Mouse (Mus musculus): ENCODE data around the gene Mlxipl. TPM values are rescaled to one million over a fixed set of nuclear protein-coding genes. Genes with fewer than 3 reads are reported as not detected.

Gene Mlxipl
- polyA plus RNA-seq, 2 experiments = 0.54 to 3.3 TPM

DNA sequence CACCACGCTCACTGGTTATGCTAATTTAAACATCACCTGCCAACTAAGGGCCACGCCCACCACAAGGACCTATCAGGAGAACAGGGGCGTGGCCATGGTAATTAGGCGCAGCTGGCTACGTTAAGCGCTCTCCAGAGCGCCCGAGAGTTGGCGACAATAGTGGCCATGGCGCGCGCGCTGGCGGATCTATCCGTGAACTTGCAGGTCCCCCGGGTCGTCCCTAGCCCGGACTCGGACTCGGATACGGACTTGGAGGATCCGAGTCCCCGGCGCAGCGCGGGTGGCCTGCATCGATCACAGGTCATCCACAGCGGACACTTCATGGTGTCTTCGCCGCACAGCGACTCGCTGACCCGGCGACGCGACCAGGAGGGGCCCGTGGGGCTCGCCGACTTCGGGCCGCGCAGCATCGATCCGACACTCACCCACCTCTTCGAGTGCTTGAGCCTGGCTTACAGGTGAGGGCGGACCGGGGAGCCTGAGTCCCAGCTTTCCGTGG is 17.1 kb downstream of the Mlxipl start:
- no peaks in the 10 kb centered on the region for H3K9me3 ChIP-seq (ENCODE audit: control insufficient read depth, low read length)
- H3K4me1 ChIP-seq (ENCODE audit: control insufficient read depth, insufficient read depth, low read length) = peaks cover 2% of the 10 kb centered on the region; the same call in 1 of the 2 replicates
- peak overlapping the region; percentile 98 for H3K4me2 ChIP-seq (replicated peaks; ENCODE audit: low read depth, low read length, severe bottlenecking)
- H3K27me3 ChIP-seq (ENCODE audit: control insufficient read depth, insufficient read depth, low read length) = peaks cover 33% of the 10 kb centered on the region
- no peak for TF ChIP-seq POLR2A (IDR thresholded peaks at IDR 0.05; ENCODE audit: borderline replicate concordance, extremely low read depth, insufficient read depth, insufficient read length)
- no peak overlapping the region for H3K27ac ChIP-seq (replicated peaks; ENCODE audit: low read depth, low read length)
- ATAC-seq (ENCODE audit: low FRiP score, low read depth) (peak; percentile 74), DNase-seq (ENCODE audit: low spot score) (peak; percentile 94)
- H3K9ac ChIP-seq (ENCODE audit: low read depth, low read length, severe bottlenecking) = peak overlapping the region; percentile 48
- peak overlapping the region; percentile 53 for H3K4me3 ChIP-seq (replicated peaks; ENCODE audit: low read length)
- WGBS = 5% methylated on average over 46 of the region's 48 CpGs
- no peaks in the 10 kb centered on the region for H3K36me3 ChIP-seq (ENCODE audit: control insufficient read depth, insufficient read depth, low read length)

DNA sequence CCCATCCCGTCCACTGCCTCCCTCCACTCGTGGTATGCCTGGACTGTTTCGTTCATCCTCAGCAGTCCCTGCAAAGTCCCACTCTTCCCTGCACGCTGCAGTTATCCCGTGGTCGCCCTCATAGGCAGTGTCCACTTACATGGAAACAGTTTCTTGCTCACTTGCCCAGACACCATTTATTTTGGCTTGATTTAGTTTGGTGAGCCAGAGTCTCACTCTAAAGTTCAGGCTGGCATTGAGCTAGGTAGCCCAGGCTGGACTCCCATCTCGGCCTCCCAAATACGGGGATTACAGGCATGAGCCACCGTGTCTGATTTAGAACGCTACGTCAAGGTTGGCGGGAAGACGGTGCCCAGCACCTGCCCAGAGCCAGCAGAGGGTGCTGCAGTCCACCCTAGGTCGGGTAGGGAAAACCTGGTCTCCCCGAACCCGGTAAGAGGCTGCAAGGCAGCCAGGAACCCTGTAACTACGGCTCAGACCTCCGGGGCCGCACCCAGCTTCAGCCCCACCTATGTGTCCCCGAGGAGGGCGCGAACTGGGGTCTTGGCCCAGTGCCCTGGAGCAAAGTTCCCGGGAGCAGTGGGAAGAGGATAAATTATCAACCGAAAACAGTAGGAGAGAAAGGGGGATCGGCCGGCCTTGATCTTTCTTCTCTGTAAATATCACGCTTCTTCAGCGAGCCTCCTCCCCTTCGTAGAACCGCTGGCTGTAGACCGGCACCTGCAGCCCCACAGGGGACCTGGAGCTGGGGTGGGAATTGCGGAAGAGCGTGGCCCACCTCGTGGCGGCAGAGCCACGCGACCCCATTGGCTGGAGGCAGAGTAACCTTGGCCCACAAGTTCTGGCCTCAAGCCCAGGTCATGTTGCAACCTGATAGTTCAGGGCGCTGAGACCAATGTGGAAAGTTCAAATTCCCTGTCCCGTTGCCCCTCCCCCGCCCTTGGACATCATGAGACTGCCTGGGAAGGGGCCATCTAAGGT is 18.1 kb downstream of the Mlxipl start:
- TF ChIP-seq POLR2A (IDR thresholded peaks at IDR 0.05; ENCODE audit: borderline replicate concordance, extremely low read depth, insufficient read depth, insufficient read length) = no peak
- H3K27ac ChIP-seq (replicated peaks; ENCODE audit: low read depth, low read length) = no peak overlapping the region
- peak; percentile 55 for DNase-seq (ENCODE audit: low spot score)
- H3K4me1 ChIP-seq (ENCODE audit: control insufficient read depth, insufficient read depth, low read length) = peaks cover 2% of the 10 kb centered on the region; the same call in 1 of the 2 replicates
- ATAC-seq (ENCODE audit: low FRiP score, low read depth) = no peak
- H3K27me3 ChIP-seq (ENCODE audit: control insufficient read depth, insufficient read depth, low read length) = peaks cover 33% of the 10 kb centered on the region
- 9% methylated on average over 40 of the region's 40 CpGs for WGBS
- H3K9me3 ChIP-seq (ENCODE audit: control insufficient read depth, low read length) = no peaks in the 10 kb centered on the region
- peak overlapping the region; percentile 36; the same call in 1 of the 2 replicates for H3K9ac ChIP-seq (ENCODE audit: low read depth, low read length, severe bottlenecking)
- peak overlapping the region; percentile 53 for H3K4me3 ChIP-seq (replicated peaks; ENCODE audit: low read length)
- no peaks in the 10 kb centered on the region for H3K36me3 ChIP-seq (ENCODE audit: control insufficient read depth, insufficient read depth, low read length)
- peak overlapping the region; percentile 98 for H3K4me2 ChIP-seq (replicated peaks; ENCODE audit: low read depth, low read length, severe bottlenecking)

DNA sequence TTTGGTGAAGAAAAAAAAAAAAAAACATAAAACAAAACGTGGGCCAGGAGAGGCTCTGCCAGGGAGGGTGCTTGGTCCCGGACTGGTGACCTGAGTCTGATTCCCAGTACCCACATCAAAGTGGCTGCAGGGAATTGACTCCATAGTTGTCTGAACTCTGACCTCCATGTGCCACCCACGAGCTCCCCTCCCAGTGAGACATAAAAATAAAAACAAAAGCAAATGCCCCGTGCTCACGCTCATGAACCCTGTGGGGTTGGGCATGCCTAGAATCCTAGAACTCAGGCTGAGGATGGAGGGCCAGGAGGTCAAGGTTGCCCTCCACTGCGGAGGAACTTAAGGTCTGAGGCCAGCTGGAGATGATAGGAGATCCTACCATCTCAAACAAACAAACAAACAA is 19.3 kb downstream of the Mlxipl start:
- peaks cover 33% of the 10 kb centered on the region for H3K27me3 ChIP-seq (ENCODE audit: control insufficient read depth, insufficient read depth, low read length)
- no peak for TF ChIP-seq POLR2A (IDR thresholded peaks at IDR 0.05; ENCODE audit: borderline replicate concordance, extremely low read depth, insufficient read depth, insufficient read length)
- H3K9me3 ChIP-seq (ENCODE audit: control insufficient read depth, low read length) = no peaks in the 10 kb centered on the region
- peaks cover 2% of the 10 kb centered on the region; the same call in 1 of the 2 replicates for H3K4me1 ChIP-seq (ENCODE audit: control insufficient read depth, insufficient read depth, low read length)
- no peaks in the 10 kb centered on the region for H3K36me3 ChIP-seq (ENCODE audit: control insufficient read depth, insufficient read depth, low read length)
- DNase-seq (ENCODE audit: low spot score) (no peak), ATAC-seq (ENCODE audit: low FRiP score, low read depth) (no peak)
- H3K4me2 ChIP-seq (replicated peaks; ENCODE audit: low read depth, low read length, severe bottlenecking) = no peak overlapping the region
- H3K9ac ChIP-seq (ENCODE audit: low read depth, low read length, severe bottlenecking) = no peak overlapping the region
- H3K27ac ChIP-seq (replicated peaks; ENCODE audit: low read depth, low read length) = no peak overlapping the region
- 53% methylated on average over 6 of the region's 6 CpGs for WGBS
- H3K4me3 ChIP-seq (replicated peaks; ENCODE audit: low read length) = no peak overlapping the region

DNA sequence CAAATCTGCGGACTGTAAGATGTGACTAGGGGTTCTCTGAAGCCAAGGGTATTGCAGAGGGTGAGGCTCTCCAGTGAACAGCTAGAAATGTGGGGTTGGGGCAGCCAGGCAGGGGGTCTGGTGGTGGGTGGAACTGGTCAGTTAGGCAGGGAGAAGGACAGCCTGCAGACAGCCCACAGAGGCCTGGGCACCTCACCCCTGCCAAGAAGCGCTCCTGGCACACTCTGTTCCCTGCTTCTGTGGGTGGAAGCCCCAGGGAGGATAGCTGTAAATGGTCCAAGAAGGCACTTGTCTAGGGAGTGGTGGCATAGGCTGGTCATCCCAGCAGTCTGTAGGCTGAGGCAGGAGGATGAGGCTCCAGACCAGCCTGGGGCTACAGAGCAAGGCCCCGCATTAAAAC is 19.7 kb downstream of the Mlxipl start:
- Histone ChIP-seq H3K4me3 (replicated peaks; ENCODE audit: low read length) (no peak overlapping the region), H3K4me2 (replicated peaks; ENCODE audit: low read depth, low read length, severe bottlenecking) (no peak overlapping the region), H3K27me3 (ENCODE audit: control insufficient read depth, insufficient read depth, low read length) (peaks cover 33% of the 10 kb centered on the region), H3K9ac (ENCODE audit: low read depth, low read length, severe bottlenecking) (no peak overlapping the region), H3K36me3 (ENCODE audit: control insufficient read depth, insufficient read depth, low read length) (no peaks in the 10 kb centered on the region), H3K4me1 (ENCODE audit: control insufficient read depth, insufficient read depth, low read length) (peaks cover 2% of the 10 kb centered on the region; the same call in 1 of the 2 replicates), H3K9me3 (ENCODE audit: control insufficient read depth, low read length) (no peaks in the 10 kb centered on the region), H3K27ac (replicated peaks; ENCODE audit: low read depth, low read length) (no peak overlapping the region)
- no peak for DNase-seq (ENCODE audit: low spot score)
- no peak for ATAC-seq (ENCODE audit: low FRiP score, low read depth)
- TF ChIP-seq POLR2A (IDR thresholded peaks at IDR 0.05; ENCODE audit: borderline replicate concordance, extremely low read depth, insufficient read depth, insufficient read length) = no peak
- WGBS = 86% methylated on average over 3 of the region's 3 CpGs

DNA sequence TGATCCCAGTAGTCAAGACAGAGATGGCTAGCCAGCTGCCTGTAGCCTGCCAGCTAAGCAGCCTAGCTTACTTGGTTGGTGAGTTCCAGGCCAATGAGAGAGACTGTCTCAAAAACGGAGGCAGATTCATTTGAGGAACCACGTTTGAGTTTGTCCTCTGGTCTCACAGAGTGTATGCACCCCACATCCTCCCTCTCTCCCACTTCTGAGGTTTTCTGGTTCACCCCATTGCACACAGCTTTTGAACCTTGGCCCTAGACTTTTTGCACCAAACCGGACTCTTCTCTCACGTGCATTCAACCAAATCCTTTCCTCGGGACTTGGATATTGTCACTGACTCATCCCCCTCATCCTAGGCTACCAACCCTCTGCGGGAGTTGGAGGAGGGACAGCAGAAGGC is 20.3 kb downstream of the Mlxipl start:
- Histone ChIP-seq H3K4me1 (ENCODE audit: control insufficient read depth, insufficient read depth, low read length) (peaks cover 2% of the 10 kb centered on the region; the same call in 1 of the 2 replicates), H3K4me2 (replicated peaks; ENCODE audit: low read depth, low read length, severe bottlenecking) (no peak overlapping the region), H3K9ac (ENCODE audit: low read depth, low read length, severe bottlenecking) (no peak overlapping the region), H3K36me3 (ENCODE audit: control insufficient read depth, insufficient read depth, low read length) (no peaks in the 10 kb centered on the region), H3K27me3 (ENCODE audit: control insufficient read depth, insufficient read depth, low read length) (peaks cover 31% of the 10 kb centered on the region), H3K4me3 (replicated peaks; ENCODE audit: low read length) (no peak overlapping the region), H3K27ac (replicated peaks; ENCODE audit: low read depth, low read length) (no peak overlapping the region), H3K9me3 (ENCODE audit: control insufficient read depth, low read length) (no peaks in the 10 kb centered on the region)
- WGBS = 81% methylated on average over 6 of the region's 6 CpGs
- no peak for ATAC-seq (ENCODE audit: low FRiP score, low read depth)
- no peak for TF ChIP-seq POLR2A (IDR thresholded peaks at IDR 0.05; ENCODE audit: borderline replicate concordance, extremely low read depth, insufficient read depth, insufficient read length)
- no peak for DNase-seq (ENCODE audit: low spot score)
